Mouse (Mus musculus): ENCODE results near the gene Zfp867.

Gene Zfp867

DNA sequence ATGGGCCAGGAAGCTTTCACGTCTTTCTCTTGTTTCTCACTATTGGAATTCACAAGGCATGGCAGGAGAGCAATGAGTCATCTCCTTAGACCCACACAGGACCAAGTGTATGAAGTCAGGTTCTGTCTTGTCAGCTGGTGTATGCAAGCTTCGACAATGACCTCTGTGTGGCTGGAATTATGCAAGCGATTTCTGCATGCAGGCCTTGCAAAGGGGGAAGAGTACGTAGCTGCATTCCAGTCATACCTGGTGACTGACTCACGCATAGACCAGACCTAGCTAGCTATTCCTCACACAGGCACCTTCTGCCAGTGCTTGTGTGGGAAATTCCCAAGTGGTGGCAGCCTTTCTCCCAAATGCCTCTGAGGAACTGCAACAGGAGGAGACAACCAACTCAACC, 13.3 kb downstream of the Zfp867 start:
- DNase-seq (ENCODE audit: low spot score in 2 of 2), result no peak

DNA sequence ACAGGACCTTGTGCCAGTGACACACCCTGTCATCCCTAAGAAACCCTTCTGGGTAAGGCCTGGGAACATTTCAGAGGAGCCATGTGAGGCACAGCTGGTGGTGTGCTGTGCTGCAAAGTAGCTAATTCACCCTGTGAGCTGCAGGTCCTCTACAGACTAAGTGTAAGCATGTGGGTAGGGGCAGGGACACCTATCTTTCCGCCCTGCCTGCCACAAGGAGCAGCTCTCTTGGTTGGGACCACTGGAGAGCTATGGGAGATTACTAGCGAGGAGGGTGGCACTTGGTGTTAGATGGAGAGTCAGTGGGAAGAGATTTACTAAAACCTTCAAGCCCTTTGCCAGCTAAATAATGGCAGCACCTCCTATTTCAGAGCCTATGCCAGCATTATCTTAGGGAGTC, 15.4 kb downstream of the Zfp867 start:
- DNase-seq (ENCODE audit: low spot score in 2 of 2), result no peak

DNA sequence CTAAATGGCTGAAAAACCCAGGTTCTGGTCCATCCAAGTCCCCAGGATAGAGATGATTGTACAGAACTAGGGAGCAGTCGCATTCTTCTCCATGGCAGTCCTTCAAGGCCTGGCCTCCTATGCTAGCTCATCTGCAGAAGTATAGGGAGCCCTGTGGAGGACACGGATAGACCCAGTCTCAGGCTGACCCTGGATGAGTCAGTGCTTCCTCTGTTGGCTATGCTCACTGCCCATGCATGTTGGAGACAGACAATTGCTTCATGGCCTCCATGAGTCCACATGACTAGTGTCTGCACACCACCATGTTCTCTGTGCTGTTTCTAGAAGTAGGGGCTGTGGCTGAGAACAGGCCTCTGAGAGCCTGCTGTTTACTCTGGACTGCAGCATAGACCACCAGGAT, 15.9 kb downstream of the Zfp867 start:
- DNase-seq (ENCODE audit: low spot score in 2 of 2), result peak in 1 of 2 experiments; percentile 4

DNA sequence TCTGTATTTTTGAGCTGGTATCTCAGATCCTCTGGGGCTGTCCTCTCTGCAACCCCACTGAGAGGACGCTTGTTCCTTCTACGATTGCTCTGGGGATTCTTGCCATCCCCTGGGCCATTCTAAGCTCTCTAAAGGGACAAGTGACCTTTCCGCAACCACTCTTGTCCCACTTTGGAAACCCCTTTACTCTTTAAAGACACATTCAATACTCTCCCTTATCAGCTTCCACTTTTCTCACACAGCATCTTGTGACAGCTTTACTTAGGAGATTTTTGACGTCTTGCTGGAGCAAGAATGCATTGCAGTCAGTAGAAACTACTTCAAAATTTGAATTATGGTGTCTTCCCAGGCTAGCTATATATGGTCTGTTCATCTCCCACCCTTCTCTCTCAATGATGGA, 21.2 kb downstream of the Zfp867 start, which contains the start of gene Snap47:
Gene Snap47, minus strand, starts transcription at position 101 of the 400 bp plus-strand sequence.
- DNase-seq (ENCODE audit: low spot score in 2 of 2), result no peak

DNA sequence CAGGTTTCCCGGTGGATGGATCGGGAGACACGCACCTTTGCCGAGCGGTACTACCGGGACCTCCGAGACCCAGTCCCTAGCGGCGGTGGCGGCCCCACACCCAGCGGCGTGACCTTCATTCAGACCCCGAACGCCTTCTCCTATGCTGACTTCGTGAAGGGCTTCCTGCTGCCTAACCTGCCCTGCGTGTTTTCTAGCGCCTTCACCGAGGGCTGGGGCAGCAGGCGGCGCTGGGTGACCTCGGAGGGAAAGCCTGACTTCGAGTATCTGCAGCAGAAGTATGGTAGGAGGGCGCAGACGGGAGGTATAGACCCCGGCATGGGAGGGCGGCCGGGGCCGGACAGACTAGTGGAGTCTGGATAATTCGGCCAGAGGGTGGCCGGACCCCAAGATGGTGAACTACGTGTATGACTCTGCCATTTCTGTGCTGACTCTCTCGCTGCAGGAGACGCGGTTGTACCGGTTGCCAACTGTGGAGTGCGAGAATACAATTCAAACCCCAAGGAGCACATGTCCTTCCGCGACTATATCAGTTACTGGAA, 22.0 kb downstream of the Zfp867 start:
- peak; percentile 39 to 49 for DNase-seq (ENCODE audit: low spot score in 2 of 2)

DNA sequence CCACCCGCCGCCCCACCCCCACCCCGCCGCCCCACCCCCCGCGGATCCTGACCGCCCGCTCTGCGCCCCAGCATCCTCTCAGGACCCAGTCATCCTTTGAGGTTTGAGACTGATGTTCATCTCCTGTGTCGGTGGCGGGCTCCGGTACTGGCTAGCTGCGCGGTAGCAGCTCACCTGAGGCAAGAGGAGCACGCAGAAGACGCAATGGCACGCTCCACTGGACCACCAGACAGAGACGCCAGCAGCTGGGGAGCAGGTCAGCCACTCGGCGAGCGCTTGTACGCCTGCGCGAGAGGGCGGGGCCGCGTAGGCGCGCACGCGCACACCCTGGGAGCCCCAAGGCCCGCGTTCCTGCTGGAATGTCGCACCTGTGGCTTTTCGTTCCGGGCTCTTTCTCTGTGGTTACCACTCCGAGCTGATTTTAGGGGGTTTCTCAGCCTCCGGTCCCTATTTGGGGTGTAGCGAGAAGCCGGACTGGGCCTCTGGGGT, 22.5 kb downstream of the Zfp867 start, which contains the start of gene Jmjd4:
Gene Jmjd4, plus strand, starts transcription at position 305 of the 489 bp plus-strand sequence.
- peak; percentile 96 for DNase-seq (ENCODE audit: low spot score in 2 of 2)

DNA sequence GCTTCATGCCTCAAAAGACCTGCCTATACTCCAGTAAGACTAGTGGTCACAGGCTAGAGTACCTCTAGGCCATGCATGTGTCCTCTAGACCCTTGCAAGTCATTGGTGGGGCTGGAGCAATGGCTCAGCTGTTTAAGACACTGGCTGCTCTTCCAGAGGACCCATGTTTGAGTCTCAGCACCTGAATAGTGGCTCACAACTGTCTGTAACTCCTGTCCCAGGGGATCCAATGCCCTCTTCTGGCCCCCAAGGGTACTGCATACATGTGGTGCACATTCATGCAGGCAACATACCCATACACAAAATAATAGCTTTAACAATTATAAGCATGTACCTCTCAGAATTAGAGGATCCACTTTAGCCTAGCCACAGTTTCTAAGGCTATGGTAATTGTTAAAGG, 29.2 kb downstream of the Zfp867 start:
- no peak for DNase-seq (ENCODE audit: low spot score in 2 of 2)

DNA sequence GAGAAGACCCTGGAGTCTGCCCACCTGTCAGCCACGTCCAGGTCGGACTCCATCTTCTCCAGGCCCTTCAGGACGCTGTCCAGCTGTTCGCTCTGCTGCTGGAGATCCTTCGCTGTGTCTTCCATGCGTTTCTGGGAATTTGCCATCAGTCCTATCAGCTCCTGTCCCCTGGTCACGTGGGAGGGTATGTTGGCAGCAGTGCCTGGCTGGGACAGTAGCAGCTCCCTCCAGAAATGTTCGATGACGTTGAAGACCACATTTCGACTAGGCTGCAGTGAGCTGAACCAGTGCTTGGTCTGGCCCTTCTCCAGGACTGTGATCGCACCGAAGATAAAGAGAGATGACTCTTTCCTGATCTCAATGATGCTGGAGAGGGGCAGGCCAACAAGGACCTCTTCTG, 34.3 kb downstream of the Zfp867 start:
- no peak for DNase-seq (ENCODE audit: low spot score in 2 of 2)

DNA sequence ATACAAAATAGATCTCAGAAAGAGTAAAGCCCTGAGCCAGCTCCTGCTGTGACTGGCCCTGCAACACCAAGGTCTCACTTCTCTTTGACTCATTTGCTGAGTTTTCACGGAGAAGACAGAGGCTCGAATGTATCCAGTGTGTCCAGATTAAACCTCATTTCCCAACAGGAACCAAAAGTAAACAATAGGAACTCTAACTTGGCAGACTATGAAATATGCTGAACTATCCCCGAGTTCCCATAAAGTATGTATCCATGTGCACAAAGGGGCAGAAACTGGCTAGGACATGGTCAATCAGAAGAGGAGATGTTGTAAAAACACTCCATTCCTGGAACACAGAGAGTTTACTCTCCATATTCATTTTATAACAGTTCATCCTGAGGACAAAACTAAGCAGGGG, 40.0 kb downstream of the Zfp867 start:
- DNase-seq (ENCODE audit: low spot score in 2 of 2), result no peak

DNA sequence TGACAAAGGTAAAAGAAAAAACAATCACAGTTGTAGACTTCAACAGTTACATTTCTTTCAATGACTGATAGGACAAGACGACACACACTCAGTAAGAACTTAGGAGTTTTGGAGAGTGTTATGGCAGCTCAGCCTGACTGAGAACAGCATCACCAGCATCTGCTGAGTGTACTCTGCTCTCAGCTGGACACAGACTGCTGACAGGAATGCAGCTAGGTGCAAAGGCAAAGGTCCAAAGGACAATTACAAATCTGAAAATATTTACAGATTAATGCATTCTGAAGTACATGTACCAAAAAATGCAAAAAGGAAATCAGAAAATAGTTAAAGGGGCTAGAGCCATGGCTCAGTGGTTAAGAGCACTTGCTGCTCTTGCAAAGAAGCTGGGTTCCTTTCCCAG, 42.3 kb downstream of the Zfp867 start:
- DNase-seq (ENCODE audit: low spot score in 2 of 2), result no peak

DNA sequence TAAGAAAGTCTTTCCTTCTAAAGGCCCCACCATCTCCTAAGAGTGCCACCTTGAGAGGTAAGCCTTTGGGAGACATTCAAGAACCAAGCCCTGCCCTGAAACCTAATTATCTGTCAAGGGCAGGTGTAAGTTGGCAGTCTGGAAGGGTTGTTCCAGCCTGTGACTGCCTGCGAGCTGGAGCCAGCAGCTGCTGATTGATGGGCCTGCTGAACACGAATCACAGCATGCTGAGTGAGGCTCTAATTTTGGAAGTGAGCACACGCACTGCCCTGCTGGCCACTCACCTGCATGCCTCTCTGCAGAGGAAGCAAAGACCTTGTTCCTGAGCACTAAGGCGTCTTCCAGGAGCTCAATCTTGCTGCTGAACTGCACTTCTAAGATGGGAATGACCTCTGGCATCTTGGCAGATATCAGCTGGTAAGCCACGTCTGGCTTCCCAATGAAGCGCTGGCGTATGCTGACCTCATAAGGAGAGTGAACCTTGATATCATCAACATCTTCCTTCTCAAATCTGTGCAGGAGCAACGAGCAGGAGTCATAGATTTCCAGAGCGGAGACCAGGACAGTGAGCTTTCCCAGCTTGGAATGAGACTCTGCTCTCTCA, 44.1 kb downstream of the Zfp867 start:
- no peak for DNase-seq (ENCODE audit: low spot score in 2 of 2)

DNA sequence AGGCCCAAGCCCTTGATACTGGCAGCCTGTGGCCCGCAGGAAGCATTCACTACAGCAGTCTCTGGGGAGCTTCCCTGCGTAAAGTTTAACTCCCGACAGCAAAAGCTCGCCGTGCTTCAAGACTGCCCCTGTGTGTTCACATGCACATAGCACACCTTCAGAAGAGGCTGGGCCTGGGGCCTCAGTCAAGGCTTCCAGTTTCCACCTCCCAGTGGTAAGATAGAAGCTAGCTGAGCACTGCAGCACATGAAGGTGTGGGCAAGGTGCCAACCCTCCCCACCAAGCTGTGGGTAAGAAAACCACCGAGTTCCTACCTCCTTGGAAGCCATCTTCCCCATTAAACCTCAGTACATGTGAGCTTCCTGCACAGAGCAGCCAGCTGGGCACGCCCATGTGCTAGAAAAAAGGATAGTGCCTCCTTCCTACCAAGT, 46.6 kb downstream of the Zfp867 start:
- peak; percentile 52 to 54 for DNase-seq (ENCODE audit: low spot score in 2 of 2)

DNA sequence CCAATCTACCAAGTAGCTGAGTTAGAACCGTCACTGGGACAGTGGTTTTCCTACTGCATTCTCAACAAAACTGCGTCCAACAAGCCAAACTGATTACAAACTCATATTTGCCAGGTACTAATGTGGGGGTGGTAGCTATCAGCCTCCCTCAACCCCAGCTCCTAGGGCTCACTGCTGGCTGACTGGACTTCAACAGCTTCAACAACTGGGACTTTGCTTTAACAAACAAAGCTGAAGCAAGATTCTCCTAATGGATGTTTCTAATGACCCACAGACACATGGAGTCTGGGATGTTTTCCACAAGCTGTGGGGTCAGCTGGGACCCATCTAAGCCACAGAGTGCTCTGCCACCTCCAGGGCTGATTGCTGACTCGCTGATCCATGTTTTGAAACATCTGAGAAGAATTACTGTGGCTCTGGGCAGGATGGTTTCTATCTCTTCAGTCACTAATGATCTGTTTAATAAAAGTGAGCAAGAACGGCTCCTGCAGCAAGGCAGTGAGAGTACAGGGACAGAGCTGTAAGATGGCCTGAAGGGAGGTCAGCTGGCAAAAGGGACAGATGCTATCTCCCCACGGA, 49.2 kb downstream of the Zfp867 start:
- no peak for DNase-seq (ENCODE audit: low spot score in 2 of 2)

DNA sequence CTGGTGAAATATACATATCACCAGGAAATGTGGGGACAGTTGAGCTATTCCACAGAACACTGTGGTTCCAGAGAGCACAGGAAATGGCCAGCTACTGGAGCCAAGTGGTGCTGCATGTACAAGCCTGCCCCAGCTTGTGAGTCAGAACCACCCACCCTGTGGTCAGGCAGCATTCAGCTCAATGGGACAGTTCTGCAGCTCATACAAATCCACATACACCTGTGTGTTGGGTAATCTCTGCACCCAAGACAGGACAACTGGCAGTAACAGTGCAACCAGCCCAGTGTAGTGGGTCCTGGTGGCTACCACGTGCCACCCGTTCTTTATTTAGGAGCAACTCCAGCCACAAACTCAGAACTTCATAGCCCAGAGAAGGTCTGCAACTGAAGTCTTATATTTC, 50.3 kb downstream of the Zfp867 start:
- DNase-seq (ENCODE audit: low spot score in 2 of 2), result no peak

DNA sequence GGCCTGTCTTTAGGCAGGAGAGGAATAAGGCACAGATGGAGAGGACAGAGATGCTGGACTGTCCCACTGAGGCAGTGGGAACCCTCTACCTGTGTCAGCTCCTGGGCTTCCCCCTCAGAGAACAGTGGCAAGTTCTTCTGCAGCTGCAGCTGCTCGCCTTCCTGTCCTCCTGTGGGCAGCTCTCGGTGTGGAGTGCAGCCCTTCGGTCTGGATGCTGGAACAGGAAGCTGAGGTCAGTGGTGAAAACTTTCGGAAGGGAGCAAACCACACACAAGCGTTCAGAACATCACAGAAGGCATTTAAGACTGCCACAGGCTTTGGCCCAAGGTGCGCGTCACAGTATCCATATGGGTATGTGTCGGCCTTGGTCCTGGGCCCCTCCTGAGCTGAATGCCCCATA, 50.8 kb downstream of the Zfp867 start:
- no peak for DNase-seq (ENCODE audit: low spot score in 2 of 2)

DNA sequence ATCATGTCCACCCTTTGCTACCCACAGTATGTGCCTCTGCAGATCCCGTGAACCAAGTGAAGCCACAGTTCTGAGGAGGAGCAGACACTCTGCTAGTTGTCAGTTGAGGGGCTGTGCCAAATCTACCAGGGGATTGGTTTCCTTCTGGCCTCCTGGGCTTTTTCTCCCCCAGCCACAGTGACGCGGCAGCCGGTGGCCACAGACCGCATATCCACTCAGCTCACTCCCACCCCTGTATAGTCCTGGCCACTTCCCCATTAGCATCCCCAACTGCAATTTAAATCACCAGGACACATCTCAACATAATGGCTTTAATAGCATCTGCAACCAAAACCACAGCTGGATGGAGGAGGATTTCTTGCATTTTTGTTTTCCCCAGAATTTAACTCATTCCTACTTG, 53.6 kb downstream of the Zfp867 start:
- DNase-seq (ENCODE audit: low spot score in 2 of 2), result no peak

DNA sequence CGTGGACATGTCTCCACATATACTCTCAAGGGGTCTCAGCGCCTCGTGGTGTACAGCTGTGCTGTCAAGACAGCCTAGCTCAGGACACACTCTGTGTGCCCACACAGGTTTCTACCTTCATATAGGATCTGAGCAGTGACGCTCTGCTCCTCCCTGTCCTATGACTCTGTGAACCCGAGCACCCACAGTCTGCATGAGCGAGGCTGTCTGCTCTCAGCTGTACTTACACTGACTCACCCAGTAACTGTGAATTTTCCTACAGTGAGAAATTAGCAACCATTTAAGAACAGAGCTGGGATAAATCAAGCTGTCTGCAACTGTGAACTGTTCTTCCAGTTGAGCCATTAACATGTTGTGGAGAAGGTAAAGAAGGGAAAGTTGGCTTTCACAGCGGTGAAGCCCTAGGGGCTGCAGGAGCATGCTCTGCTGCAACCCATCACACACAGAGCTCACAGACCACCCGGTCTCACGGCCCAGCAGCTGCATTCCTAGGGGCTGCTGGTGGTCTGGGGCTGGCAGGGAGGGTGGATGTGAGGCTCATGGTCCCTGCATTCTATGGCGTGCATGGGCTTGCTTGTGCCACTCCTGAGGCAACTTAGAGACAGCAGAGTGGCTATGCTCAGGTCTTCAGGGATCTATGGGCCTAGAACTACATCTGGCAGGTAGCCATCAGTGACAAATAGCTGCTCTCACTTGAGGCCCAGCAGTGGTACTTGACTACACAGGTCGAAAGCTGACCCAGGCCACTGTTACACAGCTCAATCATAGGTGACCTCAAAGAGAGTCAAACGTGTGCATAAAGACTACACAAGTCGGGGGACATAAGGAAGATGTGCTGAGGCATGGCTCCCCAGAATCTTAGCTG, 59.0 kb downstream of the Zfp867 start:
- no peak for DNase-seq (ENCODE audit: low spot score in 2 of 2)

DNA sequence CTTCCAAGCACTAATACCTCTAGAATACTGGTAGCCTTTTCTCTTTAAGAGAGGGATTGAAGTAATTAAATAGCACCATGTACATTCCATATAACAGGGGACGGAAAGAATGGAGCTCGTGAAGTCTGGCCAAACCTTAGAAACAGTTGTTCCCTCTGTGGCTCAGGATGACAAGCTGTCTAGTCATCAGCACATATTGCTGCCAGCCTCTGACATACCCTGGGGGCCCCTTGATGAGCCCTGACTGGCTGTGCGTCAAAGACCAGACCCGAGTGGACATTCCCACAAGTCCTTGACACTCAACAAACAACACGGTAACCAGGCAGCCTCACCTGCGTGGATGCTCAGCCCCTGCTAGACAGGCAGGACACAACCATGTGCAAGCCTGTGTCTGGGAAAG, 60.2 kb downstream of the Zfp867 start:
- no peak for DNase-seq (ENCODE audit: low spot score in 2 of 2)
